Mouse (Mus musculus): ENCODE measurements around the gene Ccr6. TPM values are rescaled to one million over a fixed set of nuclear protein-coding genes. Genes with fewer than 3 reads are reported as not detected.

The Ccr6 gene
- polyA plus RNA-seq, 1 experiment from 2014 or later: not detected

GRCm38 (mm10) chr17:8276071-8276470 is 40.2 kb downstream of the Ccr6 start:
- Histone ChIP-seq H3K27ac (no peak overlapping the region), H3K9me3 (no peaks in the 10 kb centered on the region), H3K4me1 (no peaks in the 10 kb centered on the region), H3K36me3 (replicated peaks) (no peaks in the 10 kb centered on the region), H3K27me3 (ENCODE audit: poor library complexity, severe bottlenecking) (peaks cover 12% of the 10 kb centered on the region; the same call in 1 of the 2 replicates), H3K4me3 (no peak overlapping the region)
- DNase-seq (ENCODE audit: extremely low spot score, low spot score): no peak
- WGBS: 81% methylated on average over 4 of the region's 4 CpGs

- WGBS: 77% methylated on average over 7 of the region's 7 CpGs
- no peak for DNase-seq (ENCODE audit: extremely low spot score, low spot score)
- Histone ChIP-seq H3K36me3 (replicated peaks) (no peaks in the 10 kb centered on the region), H3K9me3 (no peaks in the 10 kb centered on the region), H3K27ac (no peak overlapping the region), H3K4me1 (no peaks in the 10 kb centered on the region), H3K4me3 (no peak overlapping the region), H3K27me3 (ENCODE audit: poor library complexity, severe bottlenecking) (peaks cover 17% of the 10 kb centered on the region; the same call in 1 of the 2 replicates)
Observed at GRCm38 (mm10) chr17:8276680-8277079, 40.8 kb downstream of the Ccr6 start.

DNA sequence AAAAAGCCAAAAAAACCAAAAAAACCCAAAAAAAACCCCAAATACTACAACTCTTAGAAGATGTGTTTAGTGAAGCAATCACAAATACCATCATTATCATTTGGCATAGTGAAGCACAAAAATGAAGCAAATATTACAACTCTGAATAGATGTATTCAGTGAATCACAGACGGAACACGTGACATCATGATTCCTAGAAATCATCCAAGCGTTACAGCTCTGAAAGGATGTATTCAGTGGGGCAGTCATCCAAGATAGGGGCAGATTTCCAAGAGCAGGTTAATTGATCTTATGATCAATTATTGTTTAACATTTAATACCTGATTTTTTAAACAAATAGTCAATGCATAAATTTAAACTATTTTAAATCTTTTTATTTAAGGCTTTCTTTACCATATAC is 41.4 kb downstream of the Ccr6 start:
- H3K9me3 ChIP-seq: no peaks in the 10 kb centered on the region
- no peaks in the 10 kb centered on the region for H3K4me1 ChIP-seq
- H3K36me3 ChIP-seq (replicated peaks): no peaks in the 10 kb centered on the region
- WGBS: 88% methylated on average over 3 of the region's 3 CpGs
- DNase-seq (ENCODE audit: extremely low spot score, low spot score): no peak
- H3K27ac ChIP-seq: no peak overlapping the region
- no peak overlapping the region for H3K4me3 ChIP-seq
- H3K27me3 ChIP-seq (ENCODE audit: poor library complexity, severe bottlenecking): peaks cover 15% of the 10 kb centered on the region; the same call in 1 of the 2 replicates

- Histone ChIP-seq H3K4me3 (no peak overlapping the region), H3K9me3 (no peaks in the 10 kb centered on the region), H3K36me3 (replicated peaks) (no peaks in the 10 kb centered on the region), H3K27ac (no peak overlapping the region), H3K27me3 (ENCODE audit: poor library complexity, severe bottlenecking) (peaks cover 14% of the 10 kb centered on the region; the same call in 1 of the 2 replicates), H3K4me1 (peaks cover 10% of the 10 kb centered on the region)
- DNase-seq (ENCODE audit: extremely low spot score, low spot score): no peak
- WGBS: 72% methylated on average over 3 of the region's 3 CpGs
Observed at GRCm38 (mm10) chr17:8278356-8278755, 42.5 kb downstream of the Ccr6 start.

GRCm38 (mm10) chr17:8282821-8283525 is 47.1 kb downstream of the Ccr6 start, which contains the start of gene Mpc1:
Gene Mpc1, plus strand, starts transcription at chr17:8282904.
- H3K27me3 ChIP-seq (ENCODE audit: poor library complexity, severe bottlenecking): peaks cover 35% of the 10 kb centered on the region
- peak; percentile 52 for DNase-seq (ENCODE audit: extremely low spot score, low spot score)
- WGBS: 2% methylated on average over 35 of the region's 35 CpGs
- H3K27ac ChIP-seq: peak within 1 kb of the TSS; percentile 92
- H3K36me3 ChIP-seq (replicated peaks): no peaks in the 10 kb centered on the region
- peaks cover 22% of the 10 kb centered on the region for H3K4me1 ChIP-seq
- no peaks in the 10 kb centered on the region for H3K9me3 ChIP-seq
- peak within 1 kb of the TSS; percentile 86 for H3K4me3 ChIP-seq

- H3K27me3 ChIP-seq (ENCODE audit: poor library complexity, severe bottlenecking): peaks cover 35% of the 10 kb centered on the region
- no peaks in the 10 kb centered on the region for H3K9me3 ChIP-seq
- H3K4me1 ChIP-seq: peaks cover 22% of the 10 kb centered on the region
- DNase-seq (ENCODE audit: extremely low spot score, low spot score): peak; percentile 91
- under 1% methylated on average over 77 of the region's 77 CpGs for WGBS
- no peaks in the 10 kb centered on the region for H3K36me3 ChIP-seq (replicated peaks)
- peak overlapping the region; percentile 92 for H3K27ac ChIP-seq
- peak overlapping the region; percentile 86 for H3K4me3 ChIP-seq
Observed at GRCm38 (mm10) chr17:8283526-8284253, 47.8 kb downstream of the Ccr6 start.

GRCm38 (mm10) chr17:8284254-8284661 is 48.4 kb downstream of the Ccr6 start:
- H3K27me3 ChIP-seq (ENCODE audit: poor library complexity, severe bottlenecking): peaks cover 35% of the 10 kb centered on the region
- no peaks in the 10 kb centered on the region for H3K36me3 ChIP-seq (replicated peaks)
- peak overlapping the region; percentile 92 for H3K27ac ChIP-seq
- peaks cover 22% of the 10 kb centered on the region for H3K4me1 ChIP-seq
- DNase-seq (ENCODE audit: extremely low spot score, low spot score): peak; percentile 37
- WGBS: under 1% methylated on average over 32 of the region's 32 CpGs
- H3K9me3 ChIP-seq: no peaks in the 10 kb centered on the region
- peak overlapping the region; percentile 86 for H3K4me3 ChIP-seq

DNA sequence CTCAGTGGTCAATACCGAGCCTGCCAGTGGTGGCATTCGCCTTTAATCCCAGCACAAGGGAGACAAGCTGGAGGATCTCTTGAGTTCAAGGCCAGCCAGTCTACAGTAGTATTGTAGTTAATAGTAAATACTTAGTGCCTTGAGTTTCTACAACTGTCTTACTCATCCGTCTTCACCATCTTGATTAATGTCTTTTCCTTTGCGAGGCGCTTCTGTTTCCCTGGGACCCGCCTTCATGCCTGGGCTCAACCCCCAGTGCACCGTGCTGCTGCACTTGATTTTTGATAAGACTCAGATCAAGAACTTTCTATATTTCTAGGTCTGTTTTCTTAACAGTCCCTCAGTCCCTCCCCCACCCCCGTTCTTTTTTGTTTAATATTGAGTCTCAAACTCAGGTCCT is 49.2 kb downstream of the Ccr6 start:
- H3K4me1 ChIP-seq: peaks cover 22% of the 10 kb centered on the region
- 38% methylated on average over 8 of the region's 8 CpGs for whole genome bisulfite sequencing
- H3K27me3 ChIP-seq (ENCODE audit: poor library complexity, severe bottlenecking): peaks cover 35% of the 10 kb centered on the region
- no peak for DNase-seq (ENCODE audit: extremely low spot score, low spot score)
- no peaks in the 10 kb centered on the region for H3K9me3 ChIP-seq
- peak overlapping the region; percentile 86 for H3K4me3 ChIP-seq
- no peaks in the 10 kb centered on the region for H3K36me3 ChIP-seq (replicated peaks)
- H3K27ac ChIP-seq: no peak overlapping the region

GRCm38 (mm10) chr17:8286987-8287386 is 51.1 kb downstream of the Ccr6 start:
- Histone ChIP-seq H3K9me3 (no peaks in the 10 kb centered on the region), H3K27me3 (ENCODE audit: poor library complexity, severe bottlenecking) (peaks cover 28% of the 10 kb centered on the region), H3K4me1 (peaks cover 22% of the 10 kb centered on the region), H3K36me3 (replicated peaks) (no peaks in the 10 kb centered on the region), H3K27ac (no peak overlapping the region), H3K4me3 (no peak overlapping the region)
- 86% methylated on average over 4 of the region's 4 CpGs for WGBS
- DNase-seq (ENCODE audit: extremely low spot score, low spot score): no peak

DNA sequence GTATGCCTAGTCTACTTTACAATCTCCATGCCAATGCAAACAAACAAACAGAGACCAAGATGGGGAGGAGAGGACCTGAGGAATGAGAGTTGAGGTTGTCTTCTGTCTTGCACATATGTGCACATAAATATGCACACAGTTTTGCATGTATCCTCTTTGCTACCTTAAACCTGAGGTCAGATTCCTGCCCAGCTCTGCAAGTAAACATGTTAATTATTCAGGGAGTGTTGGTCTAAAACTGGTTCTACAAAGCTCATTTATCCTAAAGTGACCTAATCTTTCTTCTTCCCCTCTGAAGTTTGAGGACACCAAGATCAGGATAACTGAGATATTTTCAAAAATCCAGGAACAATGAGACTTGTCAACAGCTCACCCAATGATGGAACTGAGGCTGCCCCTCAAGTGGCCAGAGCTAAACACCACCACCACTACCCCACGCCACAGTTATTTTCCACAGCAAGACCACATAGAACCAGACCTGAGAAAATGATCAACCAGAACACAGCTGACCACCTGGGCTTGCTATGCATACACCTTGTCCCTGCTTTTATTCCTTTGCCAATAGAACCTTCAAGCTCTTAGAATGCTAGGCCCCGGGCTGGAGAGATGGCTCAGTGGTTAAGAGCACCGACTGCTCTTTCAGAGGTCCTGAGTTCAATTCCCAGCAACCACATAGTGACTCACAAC is 54.3 kb downstream of the Ccr6 start:
- no peak overlapping the region for H3K27ac ChIP-seq
- DNase-seq (ENCODE audit: extremely low spot score, low spot score): no peak
- peaks cover 18% of the 10 kb centered on the region for H3K27me3 ChIP-seq (ENCODE audit: poor library complexity, severe bottlenecking)
- no peaks in the 10 kb centered on the region for H3K36me3 ChIP-seq (replicated peaks)
- H3K4me3 ChIP-seq: no peak overlapping the region
- H3K9me3 ChIP-seq: no peaks in the 10 kb centered on the region
- H3K4me1 ChIP-seq: no peaks in the 10 kb centered on the region
- 93% methylated on average over 3 of the region's 3 CpGs for WGBS

- H3K4me3 ChIP-seq: no peak overlapping the region
- H3K4me1 ChIP-seq: no peaks in the 10 kb centered on the region
- DNase-seq (ENCODE audit: extremely low spot score, low spot score): no peak
- H3K27ac ChIP-seq: no peak overlapping the region
- H3K9me3 ChIP-seq: no peaks in the 10 kb centered on the region
- H3K27me3 ChIP-seq (ENCODE audit: poor library complexity, severe bottlenecking): peaks cover 12% of the 10 kb centered on the region
- H3K36me3 ChIP-seq (replicated peaks): no peaks in the 10 kb centered on the region
Observed at GRCm38 (mm10) chr17:8290736-8291135, 54.9 kb downstream of the Ccr6 start.

GRCm38 (mm10) chr17:8295825-8296224 is 60.0 kb downstream of the Ccr6 start:
- Histone ChIP-seq H3K36me3 (replicated peaks) (no peaks in the 10 kb centered on the region), H3K4me1 (no peaks in the 10 kb centered on the region), H3K27ac (no peak overlapping the region), H3K27me3 (ENCODE audit: poor library complexity, severe bottlenecking) (no peaks in the 10 kb centered on the region), H3K9me3 (no peaks in the 10 kb centered on the region), H3K4me3 (no peak overlapping the region)
- DNase-seq (ENCODE audit: extremely low spot score, low spot score): no peak
